Mouse (Mus musculus) adrenal gland, adult 18-20 months (tissue): ENCODE measurements around the gene Rnf220. TPM values are rescaled to one million over a fixed set of nuclear protein-coding genes. Genes with fewer than 3 reads are reported as not detected.

Experiments used
- DNase-seq, 2 experiments: peaks; one replicate each; pipeline ENCODE4 v3.0.0; 2021 to 2022; ENCODE audit warnings: low spot score in 2 of 2
- total RNA-seq, 2 experiments: library from RNA; stranded (reverse); gene quantifications; 1 replicate in 1 of 2; 2 replicates in 1 of 2; pipeline ENCODE4 v1.2.3; 2021

The Rnf220 gene
- total RNA-seq, 2 experiments from 2014 or later, result 61.6 to 80.0 TPM

- DNase-seq, result peak in 1 of 2 experiments; percentile 43
Measured at GRCm38 (mm10) chr4:117240867-117241266, 256.0 kb downstream of the Rnf220 start.

- DNase-seq, result no peak
Measured at GRCm38 (mm10) chr4:117239153-117239552, 257.7 kb downstream of the Rnf220 start.

- no peak for DNase-seq
Measured at GRCm38 (mm10) chr4:117235822-117236221, 261.0 kb downstream of the Rnf220 start.

- no peak for DNase-seq
Measured at GRCm38 (mm10) chr4:117234166-117234741, 262.6 kb downstream of the Rnf220 start.

GRCm38 (mm10) chr4:117231208-117231607 is 265.6 kb downstream of the Rnf220 start:
- no peak for DNase-seq

GRCm38 (mm10) chr4:117230331-117230730 is 266.5 kb downstream of the Rnf220 start:
- DNase-seq, result no peak

GRCm38 (mm10) chr4:117229590-117229989 is 267.3 kb downstream of the Rnf220 start:
- DNase-seq, result no peak

- no peak for DNase-seq
Measured at GRCm38 (mm10) chr4:117225250-117225649, 271.6 kb downstream of the Rnf220 start.

- no peak for DNase-seq
Measured at GRCm38 (mm10) chr4:117224122-117224521, 272.7 kb downstream of the Rnf220 start.

GRCm38 (mm10) chr4:117223001-117223400 is 273.9 kb downstream of the Rnf220 start:
- DNase-seq, result no peak

- no peak for DNase-seq
Measured at GRCm38 (mm10) chr4:117221836-117222235, 275.0 kb downstream of the Rnf220 start.

Other genes with a start within 250 kb of the Rnf220 start
- gene Tmem53, start 245.1 kb downstream of the Rnf220 start, total RNA-seq, result 10 to 100 TPM; 38.6 to 66.8 TPM
- 1 to 10 TPM; 1.9 to 2.4 TPM for gene Armh1, start 244.9 kb downstream of the Rnf220 start, total RNA-seq
- gene Eri3, start 53.3 kb upstream of the Rnf220 start, total RNA-seq, result 10 to 100 TPM; 57.5 to 61.4 TPM
- gene Dmap1, start 185.2 kb upstream of the Rnf220 start, total RNA-seq, result 10 to 100 TPM; 20.6 to 23.3 TPM
- not detected for gene Gm12845, start 227.4 kb upstream of the Rnf220 start, total RNA-seq